Mouse (Mus musculus) kidney, embryonic 15.5 days (tissue): ENCODE results near the gene Srsf9. TPM values are rescaled to one million over a fixed set of nuclear protein-coding genes. Genes with fewer than 3 reads are reported as not detected.
"Not testable (repeated sequence)": the region's sequence is repeated elsewhere in the genome, so short reads cannot be mapped to it uniquely, and the experiment has no call there.

Experiments used
- ATAC-seq: fragments of 200-750 bp; cut with Nextera tagmentation; replicated peaks from 2 replicates; pipeline ENCODE4 v1.8.0; 2017; ENCODE audit warnings: moderate TSS enrichment; ENCODE audit not compliant: low FRiP score
- H3K27ac ChIP-seq: fragments of 300-500 bp; sonication (generic); 2 replicates; pipeline ENCODE4 v1.5.1; 2015; ENCODE audit warnings: mild to moderate bottlenecking, inconsistent platforms
- H3K27me3 ChIP-seq: fragments of 300-500 bp; sonication (generic); 2 replicates; pipeline ENCODE4 v1.6.1; 2015; ENCODE audit warnings: inconsistent platforms
- H3K36me3 ChIP-seq: fragments of 300-500 bp; sonication (generic); 2 replicates; pipeline ENCODE4 v1.6.1; 2015; ENCODE audit warnings: inconsistent platforms
- H3K4me1 ChIP-seq: fragments of 300-500 bp; sonication (generic); 2 replicates; pipeline ENCODE4 v1.6.1; 2015; ENCODE audit warnings: inconsistent platforms
- H3K4me2 ChIP-seq: fragments of 300-500 bp; sonication (generic); 2 replicates; pipeline ENCODE4 v1.6.1; 2015; ENCODE audit warnings: moderate library complexity, mild to moderate bottlenecking, inconsistent platforms
- H3K4me3 ChIP-seq: fragments of 300-500 bp; sonication (generic); replicated peaks from 2 replicates; pipeline ENCODE4 v1.5.1; 2015; ENCODE audit warnings: mild to moderate bottlenecking, inconsistent platforms
- H3K9ac ChIP-seq: fragments of 300-500 bp; sonication (generic); 2 replicates; pipeline ENCODE4 v1.6.1; 2015; ENCODE audit warnings: mild to moderate bottlenecking, inconsistent platforms
- H3K9me3 ChIP-seq: fragments of 300-500 bp; sonication (generic); replicated peaks from 2 replicates; pipeline ENCODE4 v1.6.1; 2016; ENCODE audit warnings: inconsistent platforms
- WGBS: fragments of 180-500 bp; shearing (Covaris S2); methylation state at CpG from one replicate; pipeline ENCODE4 v1.1.7; 2015; ENCODE audit warnings: mixed read lengths; 5-methylcytosine and 5-hydroxymethylcytosine counted together
- polyA plus RNA-seq: library from polyadenylated mRNA; unstranded; fragments of >200 nt; fragmentation: Nextera tagmentation; extraction: Ambion mirVana; gene quantifications from 2 replicates; pipeline ENCODE4 v1.2.1, GENCODE M21; 2015

The Srsf9 gene
- polyA plus RNA-seq, 1 experiment from 2014 or later, result 301 TPM

- Histone ChIP-seq H3K27ac (peak overlapping the region; percentile 59), H3K36me3 (no peaks in the 10 kb centered on the region), H3K4me2 (no peak overlapping the region), H3K4me3 (no peak overlapping the region), H3K4me1 (peaks cover 16% of the 10 kb centered on the region), H3K9ac (no peak overlapping the region), H3K9me3 (no peaks in the 10 kb centered on the region), H3K27me3 (no peaks in the 10 kb centered on the region)
- WGBS, result 80% methylated on average over 8 of the region's 8 CpGs
- no peak for ATAC-seq
These were observed 32.5 kb downstream of the Srsf9 start for GRCm38 (mm10) chr5:115359438-115359837.

- Histone ChIP-seq H3K27me3 (no peaks in the 10 kb centered on the region), H3K4me2 (no peak overlapping the region), H3K36me3 (no peaks in the 10 kb centered on the region), H3K9me3 (no peaks in the 10 kb centered on the region), H3K27ac (peak overlapping the region; percentile 59), H3K4me3 (no peak overlapping the region), H3K4me1 (peaks cover 16% of the 10 kb centered on the region), H3K9ac (no peak overlapping the region)
- ATAC-seq, result no peak
- 41% methylated on average over 5 of the region's 5 CpGs for WGBS
These were observed 32.9 kb downstream of the Srsf9 start for GRCm38 (mm10) chr5:115359851-115360372.

GRCm38 (mm10) chr5:115362216-115362615 lies 35.2 kb downstream of the Srsf9 start:
- Histone ChIP-seq H3K36me3 (no peaks in the 10 kb centered on the region), H3K4me2 (no peak overlapping the region), H3K9me3 (no peaks in the 10 kb centered on the region), H3K4me3 (no peak overlapping the region), H3K4me1 (peaks cover 16% of the 10 kb centered on the region), H3K9ac (no peak overlapping the region), H3K27me3 (no peaks in the 10 kb centered on the region), H3K27ac (no peak overlapping the region)
- 42% methylated on average over 7 of the region's 7 CpGs for WGBS
- no peak for ATAC-seq

- WGBS, result 21% methylated on average over 19 of the region's 19 CpGs
- H3K27me3 ChIP-seq, result no peaks in the 10 kb centered on the region
- no peaks in the 10 kb centered on the region for H3K9me3 ChIP-seq
- H3K9ac ChIP-seq, result no peak overlapping the region
- peaks cover 16% of the 10 kb centered on the region for H3K4me1 ChIP-seq
- peak overlapping the region; percentile 7; the same call in 1 of the 2 replicates for H3K4me2 ChIP-seq
- H3K4me3 ChIP-seq, result no peak overlapping the region
- no peak for ATAC-seq
- no peaks in the 10 kb centered on the region for H3K36me3 ChIP-seq
- H3K27ac ChIP-seq, result no peak overlapping the region
These were observed 36.1 kb downstream of the Srsf9 start for GRCm38 (mm10) chr5:115362819-115363714.

- H3K9ac ChIP-seq, result no peak overlapping the region
- H3K36me3 ChIP-seq, result no peaks in the 10 kb centered on the region
- no peak overlapping the region for H3K27ac ChIP-seq
- peaks cover 12% of the 10 kb centered on the region for H3K4me1 ChIP-seq
- no peaks in the 10 kb centered on the region for H3K9me3 ChIP-seq
- no peak for ATAC-seq
- H3K4me2 ChIP-seq, result no peak overlapping the region
- WGBS, result 83% methylated on average over 4 of the region's 4 CpGs
- no peak overlapping the region for H3K4me3 ChIP-seq
- H3K27me3 ChIP-seq, result no peaks in the 10 kb centered on the region
These were observed 37.8 kb downstream of the Srsf9 start for GRCm38 (mm10) chr5:115364782-115365181.

GRCm38 (mm10) chr5:115371736-115372135 lies 44.8 kb downstream of the Srsf9 start:
- Histone ChIP-seq H3K4me2 (no peak overlapping the region), H3K36me3 (no peaks in the 10 kb centered on the region), H3K4me3 (no peak overlapping the region), H3K9ac (no peak overlapping the region), H3K4me1 (peaks cover 18% of the 10 kb centered on the region), H3K27me3 (no peaks in the 10 kb centered on the region), H3K9me3 (no peaks in the 10 kb centered on the region), H3K27ac (0 out of 2 replicates have a peak overlapping the region, but pooled peaks have one; percentile 39)
- 22% methylated on average over 9 of the region's 9 CpGs for WGBS
- peak; percentile 67; the same call in 1 of the 2 replicates for ATAC-seq

- no peaks in the 10 kb centered on the region for H3K36me3 ChIP-seq
- WGBS, result 13% methylated on average over 26 of the region's 26 CpGs
- H3K9me3 ChIP-seq, result no peaks in the 10 kb centered on the region
- peak overlapping the region; percentile 71 for H3K27ac ChIP-seq
- H3K4me1 ChIP-seq, result peaks cover 18% of the 10 kb centered on the region
- peak overlapping the region; percentile 45; the same call in 1 of the 2 replicates for H3K9ac ChIP-seq
- H3K4me2 ChIP-seq, result peak overlapping the region; percentile 69
- H3K27me3 ChIP-seq, result no peaks in the 10 kb centered on the region
- H3K4me3 ChIP-seq, result peak overlapping the region; percentile 33
- peak; percentile 59; the same call in 1 of the 2 replicates for ATAC-seq
These were observed 46.6 kb downstream of the Srsf9 start for GRCm38 (mm10) chr5:115373441-115374203.

GRCm38 (mm10) chr5:115374204-115374820 lies 47.3 kb downstream of the Srsf9 start:
- peak overlapping the region; percentile 71 for H3K27ac ChIP-seq
- no peaks in the 10 kb centered on the region for H3K36me3 ChIP-seq
- no peaks in the 10 kb centered on the region for H3K27me3 ChIP-seq
- peaks cover 18% of the 10 kb centered on the region for H3K4me1 ChIP-seq
- WGBS, result 12% methylated on average over 11 of the region's 11 CpGs
- no peaks in the 10 kb centered on the region for H3K9me3 ChIP-seq
- H3K4me2 ChIP-seq, result peak overlapping the region; percentile 69
- no peak for ATAC-seq
- peak overlapping the region; percentile 45; the same call in 1 of the 2 replicates for H3K9ac ChIP-seq
- peak overlapping the region; percentile 33 for H3K4me3 ChIP-seq

- peaks cover 18% of the 10 kb centered on the region for H3K4me1 ChIP-seq
- H3K9me3 ChIP-seq, result no peaks in the 10 kb centered on the region
- H3K27ac ChIP-seq, result no peak overlapping the region
- no peak for ATAC-seq
- WGBS, result 86% methylated on average over 2 of the region's 2 CpGs
- no peak overlapping the region for H3K4me2 ChIP-seq
- H3K36me3 ChIP-seq, result no peaks in the 10 kb centered on the region
- no peaks in the 10 kb centered on the region for H3K27me3 ChIP-seq
- no peak overlapping the region for H3K4me3 ChIP-seq
- no peak overlapping the region for H3K9ac ChIP-seq
These were observed 48.5 kb downstream of the Srsf9 start for GRCm38 (mm10) chr5:115375436-115375835.

- 80% methylated on average over 2 of the region's 2 CpGs for WGBS
- not testable (repeated sequence) for H3K9ac ChIP-seq, H3K9me3 ChIP-seq
These were observed 51.9 kb downstream of the Srsf9 start for GRCm38 (mm10) chr5:115378882-115379281.

More at GRCm38 (mm10) chr5:115378882-115379281, 51.9 kb downstream of the Srsf9 start:
- not testable (repeated sequence) for H3K27ac ChIP-seq, H3K4me1 ChIP-seq, H3K27me3 ChIP-seq, H3K36me3 ChIP-seq, ATAC-seq, H3K4me2 ChIP-seq, H3K4me3 ChIP-seq
